Mouse (Mus musculus) left cerebral cortex, postnatal 25 days (tissue): ENCODE data around the gene Wipf3. TPM values are rescaled to one million over a fixed set of nuclear protein-coding genes. Genes with fewer than 3 reads are reported as not detected.

Source experiments
- DNase-seq, 2 experiments: peaks; one replicate each; pipeline ENCODE4 v3.0.0; 2022; ENCODE audit warnings: low spot score in 2 of 2, mixed read lengths in 1 of 2
- intact Hi-C: fragments of 180-260 bp; cut with DNase I; formaldehyde crosslinking; loops from one replicate; pipeline ENCODE4 v1.15.1; 2025
- total RNA-seq, 2 experiments: library from RNA; stranded (reverse); gene quantifications; 2 replicates each; pipeline ENCODE4 v1.2.3; 2021

The Wipf3 gene
- total RNA-seq, 2 experiments from 2014 or later, result 72.4 to 84.9 TPM

- no peak for DNase-seq
- intact Hi-C loops, result no loop called here
Measured at GRCm38 (mm10) chr6:54552721-54553413, 123.5 kb downstream of the Wipf3 start.

Other genes starting within 250 kb of the Wipf3 start
- 1 to 10 TPM; 1.9 to 2.0 TPM for gene Prr15, start 103.8 kb upstream of the Wipf3 start, total RNA-seq
- gene Scrn1, start 136.9 kb downstream of the Wipf3 start, total RNA-seq, result 100 to 1,000 TPM; 143 to 145 TPM
- 10 to 100 TPM; 11.3 to 12.3 TPM for gene Plekha8, start 165.5 kb downstream of the Wipf3 start, total RNA-seq
- 1 to 10 TPM; 8.5 to 9.0 TPM for gene Fkbp14, start 167.7 kb downstream of the Wipf3 start, total RNA-seq